Mouse (Mus musculus) mesoderm, embryonic 11.5 days (tissue): ENCODE results near the gene Scd1.

Experiments
- DNase-seq: peaks from one replicate; pipeline ENCODE4 v3.0.0-alpha.2; 2012; ENCODE audit warnings: low read depth, low spot score

Gene Scd1

GRCm38 (mm10) chr19:44365733-44366132 is 41.9 kb downstream of the Scd1 start:
- DNase-seq: no peak

- no peak for DNase-seq
These were observed 43.6 kb downstream of the Scd1 start for GRCm38 (mm10) chr19:44364029-44364428.

GRCm38 (mm10) chr19:44363529-44363928 is 44.1 kb downstream of the Scd1 start:
- DNase-seq: peak; percentile 84

DNA sequence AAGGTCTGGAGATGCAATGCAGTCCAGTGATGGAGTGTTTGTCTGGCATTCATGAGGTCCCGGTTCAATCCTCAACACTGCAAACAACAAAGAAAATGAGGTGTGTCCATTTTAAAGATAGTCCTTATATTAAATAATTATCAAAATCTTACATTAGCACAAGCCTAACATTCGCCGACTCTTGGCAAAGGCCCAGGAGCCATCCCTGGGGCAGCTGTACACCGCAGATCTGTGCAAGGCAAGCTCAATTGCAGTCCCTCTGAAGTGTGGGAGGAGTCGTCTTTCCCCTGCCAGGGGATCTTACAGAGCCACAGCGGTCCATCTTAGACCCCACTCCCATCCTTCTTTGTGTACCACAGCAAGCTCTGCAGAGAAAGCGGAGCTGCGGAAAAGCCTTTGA is 49.0 kb downstream of the Scd1 start:
- DNase-seq: no peak

DNA sequence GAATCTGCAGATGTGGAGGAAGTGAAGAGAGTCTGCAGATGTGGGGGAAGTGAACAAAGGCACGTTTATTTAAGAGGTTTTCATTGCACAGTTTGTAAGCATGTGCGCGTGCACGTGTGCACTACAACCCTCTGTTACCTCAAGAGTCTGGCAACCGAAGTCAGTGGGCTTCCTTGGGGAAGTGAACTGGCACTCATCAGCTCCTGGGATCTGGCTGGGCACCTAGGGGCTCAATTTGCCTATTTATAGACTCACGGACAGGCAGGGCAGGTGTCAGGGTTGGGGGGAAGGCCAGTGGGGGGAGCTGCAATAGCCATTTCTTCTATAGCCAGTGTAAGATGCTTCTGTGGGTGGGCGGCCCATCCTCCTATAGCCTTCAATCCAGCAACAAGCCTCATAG is 55.9 kb downstream of the Scd1 start:
- no peak for DNase-seq

DNA sequence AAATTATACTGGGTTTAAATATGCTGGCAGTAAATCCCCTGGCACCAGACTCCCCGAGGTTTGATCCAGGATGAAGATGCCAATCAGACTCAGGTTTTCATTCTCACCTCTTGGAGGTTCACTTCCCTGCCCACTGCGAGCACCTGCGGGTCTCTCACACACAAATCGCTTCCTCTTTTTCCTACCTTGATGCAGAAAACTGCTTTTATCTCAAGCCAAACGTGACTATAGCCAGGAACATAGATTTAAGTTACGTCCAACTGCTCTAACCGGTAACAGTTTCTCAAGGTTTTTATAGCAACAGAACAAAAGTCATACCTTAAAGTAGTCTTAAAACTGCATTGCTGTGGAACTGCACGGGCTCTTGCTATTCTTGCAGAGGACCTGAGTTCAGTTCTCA is 58.0 kb downstream of the Scd1 start:
- DNase-seq: no peak
